Comparison of ENCODE assay signal across 8 mouse cellular contexts in genomic region chr8:110846405-110847170, GRCm38 (mm10). TPM values are rescaled to one million over a fixed set of nuclear protein-coding genes. Genes with fewer than 3 reads are reported as not detected.
DNase-seq lines count a peak whose midpoint lies in the region; ATAC-seq lines count a peak whose summit lies in the region.

Gene Cog4, plus strand, starts transcription at chr8:110846600.
Gene Sf3b3, minus strand, starts transcription at chr8:110846787.

- WGBS in forebrain, embryonic 11.5 days = under 1% methylated on average over 53 of the region's 53 CpGs
- under 1% methylated on average over 53 of the region's 53 CpGs for WGBS in heart, embryonic 16.5 days
- under 1% methylated on average over 53 of the region's 53 CpGs for WGBS in liver, embryonic 15.5 days (ENCODE audit: insufficient replicate concordance)
- WGBS in neural tube, embryonic 12.5 days = under 1% methylated on average over 53 of the region's 53 CpGs

- peak within 1 kb of the TSS; percentile 96 for H3K9ac ChIP-seq in forebrain, embryonic 11.5 days (ENCODE audit: low read length)
- H3K9ac ChIP-seq in heart, embryonic 16.5 days (ENCODE audit: low read length) = peak within 1 kb of the TSS; percentile 89
- H3K9ac ChIP-seq in liver, embryonic 15.5 days = peak within 1 kb of the TSS; percentile 83
- peak within 1 kb of the TSS; percentile 89 for H3K9ac ChIP-seq in neural tube, embryonic 12.5 days

- H3K4me2 ChIP-seq in forebrain, embryonic 11.5 days (ENCODE audit: low read depth, low read length, severe bottlenecking) = peak within 1 kb of the TSS; percentile 78
- H3K4me2 ChIP-seq in heart, embryonic 16.5 days (ENCODE audit: low read depth, low read length) = peak within 1 kb of the TSS; percentile 94
- H3K4me2 ChIP-seq in liver, embryonic 15.5 days = peak within 1 kb of the TSS; percentile 75
- H3K4me2 ChIP-seq in neural tube, embryonic 12.5 days (replicated peaks) = peak within 1 kb of the TSS; percentile 61

- H3K36me3 ChIP-seq in forebrain, embryonic 11.5 days (ENCODE audit: control insufficient read depth, insufficient read depth, low read length) = peaks cover 16% of the 10 kb centered on the region
- H3K36me3 ChIP-seq in heart, embryonic 16.5 days (ENCODE audit: control insufficient read depth, insufficient read depth) = peaks cover 43% of the 10 kb centered on the region
- H3K36me3 ChIP-seq in liver, embryonic 15.5 days (replicated peaks) = peaks cover 56% of the 10 kb centered on the region
- peaks cover 44% of the 10 kb centered on the region for H3K36me3 ChIP-seq in neural tube, embryonic 12.5 days

- H3K4me3 ChIP-seq in forebrain, embryonic 11.5 days (ENCODE audit: low read depth, low read length) = peak within 1 kb of the TSS; percentile 77
- peak within 1 kb of the TSS; percentile 74 for H3K4me3 ChIP-seq in heart, embryonic 16.5 days (ENCODE audit: low read length)
- H3K4me3 ChIP-seq in liver, embryonic 15.5 days (replicated peaks) = peak within 1 kb of the TSS; percentile 80
- peak within 1 kb of the TSS; percentile 87 for H3K4me3 ChIP-seq in neural tube, embryonic 12.5 days

- peak; percentile 87 for ATAC-seq in forebrain, embryonic 11.5 days (replicated peaks; ENCODE audit: low FRiP score)
- ATAC-seq in heart, embryonic 16.5 days (replicated peaks; ENCODE audit: extremely low read depth, insufficient read depth, low FRiP score) = peak; percentile 80
- ATAC-seq in liver, embryonic 15.5 days (ENCODE audit: insufficient read depth) = peak; percentile 92
- peak; percentile 92 for ATAC-seq in neural tube, embryonic 12.5 days (ENCODE audit: low FRiP score, low read depth)

- H3K9me3 ChIP-seq in forebrain, embryonic 11.5 days (ENCODE audit: control insufficient read depth, low read length) = no peaks in the 10 kb centered on the region
- H3K9me3 ChIP-seq in heart, embryonic 16.5 days (replicated peaks; ENCODE audit: control insufficient read depth, low read length) = no peaks in the 10 kb centered on the region
- H3K9me3 ChIP-seq in liver, embryonic 15.5 days (replicated peaks) = no peaks in the 10 kb centered on the region
- H3K9me3 ChIP-seq in neural tube, embryonic 12.5 days = no peaks in the 10 kb centered on the region

- peaks cover 9% of the 10 kb centered on the region; the same call in 1 of the 2 replicates for H3K4me1 ChIP-seq in forebrain, embryonic 11.5 days (replicated peaks; ENCODE audit: control insufficient read depth, insufficient read depth, low read length)
- H3K4me1 ChIP-seq in heart, embryonic 16.5 days (ENCODE audit: control insufficient read depth, insufficient read depth, low read length) = peaks cover 21% of the 10 kb centered on the region
- H3K4me1 ChIP-seq in liver, embryonic 15.5 days (replicated peaks) = peaks cover 36% of the 10 kb centered on the region
- peaks cover 14% of the 10 kb centered on the region; the same call in 1 of the 2 replicates for H3K4me1 ChIP-seq in neural tube, embryonic 12.5 days

- H3K27ac ChIP-seq in forebrain, embryonic 11.5 days (ENCODE audit: low read depth, low read length) = peak within 1 kb of the TSS; percentile 85
- peak within 1 kb of the TSS; percentile 86 for H3K27ac ChIP-seq in heart, embryonic 16.5 days (ENCODE audit: low read length)
- H3K27ac ChIP-seq in liver, embryonic 15.5 days (replicated peaks) = peak within 1 kb of the TSS; percentile 85
- H3K27ac ChIP-seq in neural tube, embryonic 12.5 days = peak within 1 kb of the TSS; percentile 61

- no peaks in the 10 kb centered on the region for H3K27me3 ChIP-seq in forebrain, embryonic 11.5 days (ENCODE audit: control insufficient read depth, insufficient read depth, low read length)
- no peaks in the 10 kb centered on the region for H3K27me3 ChIP-seq in heart, embryonic 16.5 days (ENCODE audit: control insufficient read depth, insufficient read depth, low read length)
- H3K27me3 ChIP-seq in liver, embryonic 15.5 days = no peaks in the 10 kb centered on the region
- H3K27me3 ChIP-seq in neural tube, embryonic 12.5 days (replicated peaks) = no peaks in the 10 kb centered on the region

- DNase-seq in CD8-positive naive resting alpha-beta T cell, adult 2 months (ENCODE audit: low read depth in 2 of 2, low spot score in 2 of 2) = peak; percentile 83 to 85
- peak; percentile 82 for DNase-seq in c-Kit-positive CD71-negative TER-119-negative erythroid progenitor cells, embryonic 14.5 days (ENCODE audit: low read depth)
- DNase-seq in forebrain, embryonic 11.5 days (ENCODE audit: low spot score) = peak; percentile 89
- DNase-seq in kidney, postnatal 36 days = peak; percentile 84 to 90
- peak; percentile 85 for DNase-seq in telencephalon, adult 2 months (ENCODE audit: low read depth, low spot score)

RNA-seq across cellular contexts. Expression of gene Cog4, which starts in this region (rescaled TPM):
- 63.9 and 64.3 TPM in 2 replicates for polyA plus RNA-seq in forebrain, embryonic 11.5 days (2014; fragmentation: Nextera tagmentation; extraction: Ambion mirVana)
- polyA plus RNA-seq in heart, embryonic 16.5 days (2015; fragmentation: Nextera tagmentation; extraction: Ambion mirVana) = 61.5 and 66.4 TPM in 2 replicates
- polyA plus RNA-seq in liver, embryonic 15.5 days (2015; fragmentation: Nextera tagmentation; extraction: Ambion mirVana) = 28.3 and 30.7 TPM in 2 replicates
- 77.0 and 77.7 TPM in 2 replicates for polyA plus RNA-seq in neural tube, embryonic 12.5 days (2016; fragmentation: Nextera tagmentation; extraction: Ambion mirVana)

RNA-seq across cellular contexts. Expression of gene Sf3b3, which starts in this region (rescaled TPM):
- polyA plus RNA-seq in forebrain, embryonic 11.5 days (2014; fragmentation: Nextera tagmentation; extraction: Ambion mirVana) = 231 and 232 TPM in 2 replicates
- 82.8 and 88.1 TPM in 2 replicates for polyA plus RNA-seq in heart, embryonic 16.5 days (2015; fragmentation: Nextera tagmentation; extraction: Ambion mirVana)
- 56.9 and 58.3 TPM in 2 replicates for polyA plus RNA-seq in liver, embryonic 15.5 days (2015; fragmentation: Nextera tagmentation; extraction: Ambion mirVana)
- polyA plus RNA-seq in neural tube, embryonic 12.5 days (2016; fragmentation: Nextera tagmentation; extraction: Ambion mirVana) = 156 TPM in 2 replicates

Comparison
In these comparisons a context has a peak if more than half of its experiments do, and no peak if none do; other contexts are left out.
1. Peak in every context shown above with its lines: DNase-seq, ATAC-seq, H3K4me3 ChIP-seq and H3K27ac ChIP-seq.